Mouse (Mus musculus) lung, adult 2 months (tissue): ENCODE measurements around the gene Gm45015. TPM values are rescaled to one million over a fixed set of nuclear protein-coding genes. Genes with fewer than 3 reads are reported as not detected.
A peak's percentile ranks its signal among the peaks of the same experiment; 100 is the strongest.

Experiments used
- DNase-seq: peaks from one replicate; pipeline ENCODE4 v3.0.0; 2022
- H3K4me1 ChIP-seq: fragments of 200-500 bp; 2 replicates; pipeline ENCODE4 v1.6.1; 2011; ENCODE audit warnings: low read length; ENCODE audit not compliant: control insufficient read depth, insufficient read depth
- H3K4me3 ChIP-seq: fragments of 200-500 bp; replicated peaks from 2 replicates; pipeline ENCODE3; 2011; ENCODE audit warnings: low read depth, mild to moderate bottlenecking, control low read depth, low read length; ENCODE audit errors: extremely low read depth
- CTCF ChIP-seq: fragments of 200-500 bp; IDR thresholded peaks from 2 replicates; pipeline ENCODE4 v1.5.1; 2011; ENCODE audit warnings: mild to moderate bottlenecking, low read length, control low read depth; ENCODE audit not compliant: insufficient read depth
- POLR2A ChIP-seq: fragments of 200-500 bp; IDR thresholded peaks from 2 replicates; pipeline ENCODE4 v1.6.1; 2011; ENCODE audit warnings: low read depth, mild to moderate bottlenecking, control low read depth, low read length, borderline replicate concordance; ENCODE audit errors: extremely low read depth
- WGBS: fragments of 180-500 bp; shearing (Covaris S2); methylation state at CpG from one replicate; pipeline ENCODE4 v1.1.7; 2018; 5-methylcytosine and 5-hydroxymethylcytosine counted together
- polyA plus RNA-seq: library from polyadenylated mRNA; depleted of rRNA; stranded (reverse); fragments of >200 nt; gene quantifications from 2 replicates; pipeline ENCODE4 v1.2.3, GENCODE M21; 2012; rRNA removed

The Gm45015 gene
- not detected in 2 replicates for polyA plus RNA-seq

GRCm38 (mm10) chrX:73336740-73337139 lies at the start of gene Gm45015:
Gene Gm45015 (minus strand): TSS chrX:73336840.
- no peak within 1 kb of the TSS for H3K4me3 ChIP-seq
- WGBS, result 85% methylated on average over 4 of the region's 4 CpGs
- DNase-seq, result no peak
- H3K4me1 ChIP-seq, result no peaks in the 10 kb centered on the region
- TF ChIP-seq CTCF (no peak), POLR2A (no peak)

DNA sequence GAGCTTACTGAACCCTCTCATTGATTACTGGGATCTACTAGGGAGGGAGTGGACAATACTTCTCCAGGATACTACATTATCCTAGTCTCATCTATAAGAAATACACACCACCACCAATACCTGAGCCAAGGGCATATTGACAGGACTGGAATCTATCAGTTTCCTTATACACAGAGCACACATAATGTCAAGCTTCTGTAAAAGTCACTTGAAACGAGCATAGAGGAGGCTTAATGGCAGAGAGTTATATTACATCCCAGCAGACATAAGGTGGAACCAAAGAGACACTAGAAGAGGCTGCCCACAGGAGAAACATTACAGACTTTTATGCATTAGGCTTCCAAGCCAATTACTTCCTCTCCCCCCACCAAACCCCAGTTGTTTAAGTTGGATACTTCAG lies 48.3 kb upstream of the Gm45015 start:
- no peak for DNase-seq
- H3K4me1 ChIP-seq, result no peaks in the 10 kb centered on the region
- no peak for TF ChIP-seq CTCF
- no peak for TF ChIP-seq POLR2A
- no peak overlapping the region for H3K4me3 ChIP-seq
- WGBS, result 21% methylated on average over 1 of the region's 1 CpGs

GRCm38 (mm10) chrX:73384419-73384818 lies 47.8 kb upstream of the Gm45015 start:
- DNase-seq, result no peak
- TF ChIP-seq POLR2A (no peak), CTCF (no peak)
- Histone ChIP-seq H3K4me3 (no peak overlapping the region), H3K4me1 (no peaks in the 10 kb centered on the region)
- 56% methylated on average over 6 of the region's 6 CpGs for WGBS

- no peak for DNase-seq
- Histone ChIP-seq H3K4me3 (no peak overlapping the region), H3K4me1 (no peaks in the 10 kb centered on the region)
- no peak for TF ChIP-seq POLR2A
- TF ChIP-seq CTCF, result no peak
Measured at GRCm38 (mm10) chrX:73363291-73363690, 26.7 kb upstream of the Gm45015 start.

DNA sequence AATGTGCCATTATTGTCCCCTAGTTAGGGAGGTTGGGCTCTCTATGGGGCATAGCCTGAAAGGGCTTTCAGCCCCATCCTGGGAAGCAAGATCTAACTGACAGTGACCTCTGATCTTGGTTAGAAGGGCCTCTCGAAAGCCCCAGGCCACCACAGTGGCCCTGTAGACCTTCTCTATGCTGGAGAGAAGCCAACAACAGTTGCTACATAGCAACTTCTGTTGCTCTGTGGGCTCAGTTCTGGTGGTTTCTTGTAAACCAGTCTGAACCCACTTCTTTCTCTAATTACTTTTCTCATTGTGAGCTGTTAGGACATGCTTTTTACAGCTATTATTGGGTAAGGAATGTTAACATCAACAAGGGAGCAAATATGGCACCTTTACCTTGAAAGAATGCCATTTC lies 20.1 kb upstream of the Gm45015 start:
- no peak overlapping the region for H3K4me3 ChIP-seq
- no peak for DNase-seq
- 67% methylated on average over 1 of the region's 1 CpGs for WGBS
- no peaks in the 10 kb centered on the region for H3K4me1 ChIP-seq
- no peak for TF ChIP-seq POLR2A
- TF ChIP-seq CTCF, result no peak

- no peak for TF ChIP-seq CTCF
- TF ChIP-seq POLR2A, result no peak
- Histone ChIP-seq H3K4me1 (no peaks in the 10 kb centered on the region), H3K4me3 (no peak overlapping the region)
- no peak for DNase-seq
- WGBS, result 80% methylated on average over 2 of the region's 2 CpGs
Measured at GRCm38 (mm10) chrX:73356163-73356562, 19.5 kb upstream of the Gm45015 start.

- no peak overlapping the region for H3K4me3 ChIP-seq
- TF ChIP-seq CTCF (no peak), POLR2A (no peak)
- 59% methylated on average over 1 of the region's 1 CpGs for WGBS
- peaks cover 2% of the 10 kb centered on the region; the same call in 1 of the 2 replicates for H3K4me1 ChIP-seq
- no peak for DNase-seq
Measured at GRCm38 (mm10) chrX:73344346-73344745, 7.7 kb upstream of the Gm45015 start.

DNA sequence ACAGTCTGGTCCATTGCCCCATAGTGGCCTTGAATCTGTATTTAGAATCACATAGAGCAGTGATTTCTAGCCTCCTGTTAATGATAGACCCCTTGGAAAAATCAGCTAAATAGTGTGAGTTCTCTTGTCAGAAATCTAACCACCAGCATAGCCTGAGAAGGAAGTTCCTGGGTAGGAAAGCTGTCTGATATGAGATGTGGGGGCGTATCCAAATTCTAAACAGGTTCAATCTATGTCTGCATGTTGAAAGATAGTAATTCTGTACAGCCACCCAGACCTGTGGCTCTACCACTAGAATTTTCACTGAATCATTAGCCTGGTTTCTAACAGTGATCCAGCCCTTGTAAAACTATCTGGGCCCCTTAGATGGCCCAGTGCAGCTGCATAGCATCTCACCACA lies 7.2 kb upstream of the Gm45015 start:
- TF ChIP-seq POLR2A (no peak), CTCF (no peak)
- no peak for DNase-seq
- H3K4me3 ChIP-seq, result no peak overlapping the region
- 59% methylated on average over 1 of the region's 1 CpGs for WGBS
- H3K4me1 ChIP-seq, result peaks cover 2% of the 10 kb centered on the region; the same call in 1 of the 2 replicates

DNA sequence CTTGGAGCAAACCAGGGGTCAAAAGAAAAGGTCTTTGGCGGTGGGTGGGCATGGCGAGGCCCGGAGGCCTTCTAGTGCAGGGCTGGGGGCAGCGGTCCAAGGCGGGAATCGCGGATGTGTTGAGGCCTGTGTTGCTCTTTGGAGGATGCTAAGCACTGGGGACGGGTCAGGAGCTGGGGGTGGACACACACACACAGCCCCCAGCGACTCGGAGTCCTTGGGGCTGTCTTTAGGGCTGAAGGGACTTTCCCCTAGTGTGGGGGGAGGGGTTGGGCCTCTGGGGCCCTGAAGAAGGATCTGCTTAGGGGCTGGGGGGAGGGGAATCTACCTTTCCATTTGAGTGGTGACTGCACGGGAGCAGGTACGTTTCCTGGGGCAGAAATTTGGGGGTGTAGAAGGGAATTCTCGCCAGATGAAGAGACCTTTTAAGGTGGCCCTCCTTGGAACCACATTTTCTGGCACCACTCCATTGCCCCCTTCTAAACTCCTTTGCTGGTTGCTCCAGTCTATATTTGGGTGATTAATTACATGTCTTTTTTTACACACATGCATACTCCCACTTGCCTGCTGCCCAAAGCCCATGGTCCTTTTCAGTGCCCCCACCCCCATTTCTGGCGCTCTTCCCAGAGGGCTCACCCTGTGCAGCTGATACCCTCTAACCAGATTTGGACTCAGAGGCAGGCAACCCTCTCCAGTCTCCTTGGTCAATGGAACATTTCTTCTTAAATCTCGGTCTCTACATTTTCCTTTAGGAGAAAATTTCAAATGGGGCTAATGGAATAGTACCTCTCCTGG lies 6.5 kb upstream of the Gm45015 start:
- 24% methylated on average over 15 of the region's 15 CpGs for WGBS
- TF ChIP-seq CTCF (no peak), POLR2A (no peak)
- no peak for DNase-seq
- peaks cover 2% of the 10 kb centered on the region; the same call in 1 of the 2 replicates for H3K4me1 ChIP-seq
- peak overlapping the region; percentile 98 for H3K4me3 ChIP-seq

- WGBS, result 32% methylated on average over 36 of the region's 37 CpGs
- peak; percentile 68 for DNase-seq
- Histone ChIP-seq H3K4me3 (peak within 1 kb of the TSS; percentile 98), H3K4me1 (peaks cover 2% of the 10 kb centered on the region; the same call in 1 of the 2 replicates)
- TF ChIP-seq CTCF, result no peak
- TF ChIP-seq POLR2A, result peak; percentile 44; the same call in 1 of the 2 replicates
Measured at GRCm38 (mm10) chrX:73342483-73342895, 5.8 kb upstream of the Gm45015 start, which contains the start of gene Zfp275. Gene Zfp275 (plus strand): TSS chrX:73342621.
